Mouse (Mus musculus) urinary bladder, postnatal 0 days (tissue): ENCODE data around the gene Vmn1r4. TPM values are rescaled to one million over a fixed set of nuclear protein-coding genes. Genes with fewer than 3 reads are reported as not detected.

Experiments
- polyA plus RNA-seq: library from polyadenylated mRNA; unstranded; fragments of >200 nt; fragmentation: Nextera tagmentation; extraction: Ambion mirVana; gene quantifications from 2 replicates; pipeline ENCODE4 v1.2.1, GENCODE M21; 2015

Gene Vmn1r4
- polyA plus RNA-seq, result 0.13 and 0.22 TPM in 2 replicates

DNA sequence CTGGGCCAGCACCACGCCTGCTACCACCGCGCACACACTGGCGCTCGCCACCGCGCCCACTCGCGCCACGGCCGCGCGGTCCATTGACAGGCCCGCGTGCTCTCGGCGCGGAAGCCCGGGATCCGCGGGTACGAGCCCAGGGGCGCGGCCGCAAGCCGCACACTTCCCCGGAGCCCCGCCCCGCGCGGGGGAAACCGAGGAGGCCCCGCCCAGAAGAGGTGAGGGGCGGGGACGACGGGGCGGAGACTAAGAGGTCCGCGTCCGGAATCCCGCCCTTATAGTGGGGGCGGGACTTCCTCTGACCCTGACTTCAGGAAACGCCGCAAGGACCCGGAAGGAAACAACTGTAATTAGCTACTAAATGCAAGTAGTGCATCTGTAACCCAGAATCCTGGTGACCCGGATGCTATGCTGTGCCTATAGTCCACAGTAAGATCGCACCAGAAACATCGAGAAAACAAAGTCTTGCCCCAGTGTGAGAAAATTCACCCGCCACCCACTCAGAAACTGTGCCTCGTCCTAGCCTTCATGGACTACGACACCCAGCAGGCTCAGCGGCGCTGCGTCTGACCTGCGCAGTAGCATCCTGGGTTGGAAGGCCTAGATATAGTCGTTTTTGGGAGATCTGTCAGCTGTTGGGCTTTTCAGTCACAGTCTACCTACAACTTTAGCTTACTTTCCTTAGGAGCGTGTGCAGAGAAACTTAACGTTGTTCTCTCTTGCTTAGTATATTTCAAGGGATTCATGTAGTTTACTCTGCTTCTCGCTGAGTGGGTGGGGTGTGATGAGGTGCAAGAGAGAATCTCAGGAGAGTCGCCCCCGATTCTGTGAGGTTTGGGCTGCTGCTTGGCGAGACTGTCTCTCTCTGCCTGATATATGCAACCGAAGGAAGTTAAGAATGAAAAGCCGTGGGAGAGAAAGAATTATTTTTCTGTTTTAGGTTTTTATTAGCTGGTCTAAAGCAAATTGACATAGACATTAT lies at the start of gene Vmn1r4, which contains the start of gene Nt5c3:
Gene Vmn1r4 (plus strand): TSS at position 290 of the 982 bp plus-strand sequence.
Gene Nt5c3 (minus strand): TSS at position 207 of the 982 bp plus-strand sequence.

DNA sequence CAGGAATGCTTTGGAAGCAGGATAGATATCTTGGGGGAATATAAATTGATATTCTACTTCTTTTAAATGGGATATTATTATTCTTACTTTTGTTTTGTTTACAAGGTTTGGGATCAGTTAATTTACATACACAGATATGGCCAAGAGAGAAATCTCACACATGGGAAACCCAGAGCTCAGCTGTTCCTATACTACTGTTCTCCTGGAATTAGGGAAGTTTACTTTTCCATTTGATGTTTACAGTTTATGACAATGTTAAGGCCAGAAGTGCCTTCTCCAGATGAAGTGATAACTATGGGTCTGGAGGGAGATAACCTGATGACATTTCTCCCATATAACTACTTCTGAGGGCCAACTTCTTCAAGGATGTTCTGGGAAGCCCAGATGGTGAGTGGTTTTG lies 46.2 kb downstream of the Vmn1r4 start, which contains the start of gene Vmn1r5:
Gene Vmn1r5 (plus strand): TSS at position 301 of the 400 bp plus-strand sequence.

DNA sequence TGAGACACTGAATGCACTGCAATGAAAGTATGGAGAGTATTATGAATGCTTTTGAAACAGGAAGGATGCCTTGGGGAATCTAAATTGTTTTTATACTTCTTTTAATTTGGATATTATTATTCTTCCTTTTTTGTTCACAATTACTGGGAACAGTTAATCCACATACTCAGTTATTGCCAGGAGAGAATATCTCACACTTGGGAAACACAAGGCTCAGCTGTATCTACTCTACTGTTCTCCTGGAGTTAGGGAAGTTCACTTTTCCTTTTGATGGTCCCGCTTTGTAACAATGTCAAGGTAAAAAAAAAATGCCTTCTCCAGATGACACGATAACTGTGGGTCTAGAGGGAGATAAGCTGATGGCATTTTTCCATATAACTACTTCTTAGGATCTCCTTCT lies 73.1 kb downstream of the Vmn1r4 start, which contains the start of gene Vmn1r6:
Gene Vmn1r6 (plus strand): TSS at position 301 of the 400 bp plus-strand sequence.

Other genes starting within 250 kb of the Vmn1r4 start
- gene Lsm5, start 219.3 kb upstream of the Vmn1r4 start, polyA plus RNA-seq, result 70.5 and 87.8 TPM in 2 replicates
- gene Avl9, start 209.1 kb upstream of the Vmn1r4 start, polyA plus RNA-seq, result 4.8 and 6.1 TPM in 2 replicates
- 12.1 and 13.6 TPM in 2 replicates for gene Kbtbd2, start 126.2 kb upstream of the Vmn1r4 start, polyA plus RNA-seq
- 120 and 136 TPM in 2 replicates for gene Fkbp9, start 92.0 kb upstream of the Vmn1r4 start, polyA plus RNA-seq
- 39.8 and 41.6 TPM in 2 replicates for gene Nt5c3, start 83 bp upstream of the Vmn1r4 start, polyA plus RNA-seq
- not detected in 2 replicates for gene Vmn1r5, start 46.3 kb downstream of the Vmn1r4 start, polyA plus RNA-seq
- not detected in 2 replicates for gene Vmn1r6, start 73.2 kb downstream of the Vmn1r4 start, polyA plus RNA-seq
- gene Vmn1r7, start 101.3 kb downstream of the Vmn1r4 start, polyA plus RNA-seq, result not detected in 2 replicates
- gene Vmn1r8, start 108.3 kb downstream of the Vmn1r4 start, polyA plus RNA-seq, result not detected in 2 replicates
- gene Vmn1r9, start 142.8 kb downstream of the Vmn1r4 start, polyA plus RNA-seq, result not detected in 2 replicates
- not detected in 2 replicates for gene Vmn1r10, start 185.4 kb downstream of the Vmn1r4 start, polyA plus RNA-seq
- gene Vmn1r11, start 209.4 kb downstream of the Vmn1r4 start, polyA plus RNA-seq, result not detected in 2 replicates
- not detected in 2 replicates for gene Vmn1r12, start 232.9 kb downstream of the Vmn1r4 start, polyA plus RNA-seq